Mouse (Mus musculus): ENCODE results near the gene Fam50b. TPM values are rescaled to one million over a fixed set of nuclear protein-coding genes. Genes with fewer than 3 reads are reported as not detected.

Gene Fam50b
- polyA plus RNA-seq, 1 experiment from 2014 or later: 0.11 TPM

- Histone ChIP-seq H3K4me1 (no peaks in the 10 kb centered on the region), H3K36me3 (no peaks in the 10 kb centered on the region), H3K4me3 (no peak overlapping the region), H3K27ac (no peak overlapping the region), H3K9me3 (replicated peaks) (0 out of 2 replicates have a peak, but pooled peaks cover 3% of the 10 kb centered on the region), H3K27me3 (ENCODE audit: low read depth, poor library complexity, severe bottlenecking) (no peaks in the 10 kb centered on the region)
- DNase-seq (ENCODE audit: low spot score): no peak
- 75% methylated on average over 3 of the region's 3 CpGs for WGBS
These were observed 7.3 kb downstream of the Fam50b start for GRCm38 (mm10) chr13:34741813-34742568.

GRCm38 (mm10) chr13:34746811-34747210, 12.2 kb downstream of the Fam50b start:
- no peak for DNase-seq (ENCODE audit: low spot score)
- Histone ChIP-seq H3K4me3 (no peak overlapping the region), H3K4me1 (no peaks in the 10 kb centered on the region), H3K27ac (no peak overlapping the region), H3K27me3 (ENCODE audit: low read depth, poor library complexity, severe bottlenecking) (no peaks in the 10 kb centered on the region), H3K9me3 (replicated peaks) (0 out of 2 replicates have a peak, but pooled peaks cover 3% of the 10 kb centered on the region), H3K36me3 (no peaks in the 10 kb centered on the region)
- 89% methylated on average over 34 of the region's 34 CpGs for WGBS

GRCm38 (mm10) chr13:34748530-34748929, 13.9 kb downstream of the Fam50b start:
- 68% methylated on average over 3 of the region's 3 CpGs for WGBS
- DNase-seq (ENCODE audit: low spot score): no peak
- no peaks in the 10 kb centered on the region for H3K27me3 ChIP-seq (ENCODE audit: low read depth, poor library complexity, severe bottlenecking)
- no peak overlapping the region for H3K27ac ChIP-seq
- H3K4me3 ChIP-seq: no peak overlapping the region
- no peaks in the 10 kb centered on the region for H3K36me3 ChIP-seq
- no peaks in the 10 kb centered on the region for H3K4me1 ChIP-seq
- H3K9me3 ChIP-seq (replicated peaks): 0 out of 2 replicates have a peak, but pooled peaks cover 3% of the 10 kb centered on the region

GRCm38 (mm10) chr13:34759202-34759601, 24.6 kb downstream of the Fam50b start:
- no peaks in the 10 kb centered on the region for H3K36me3 ChIP-seq
- DNase-seq (ENCODE audit: low spot score): no peak
- 97% methylated on average over 9 of the region's 9 CpGs for WGBS
- no peaks in the 10 kb centered on the region for H3K9me3 ChIP-seq (replicated peaks)
- no peak overlapping the region for H3K27ac ChIP-seq
- no peak overlapping the region for H3K4me3 ChIP-seq
- peaks cover 34% of the 10 kb centered on the region for H3K4me1 ChIP-seq
- no peaks in the 10 kb centered on the region for H3K27me3 ChIP-seq (ENCODE audit: low read depth, poor library complexity, severe bottlenecking)

GRCm38 (mm10) chr13:34760518-34761287, 26.1 kb downstream of the Fam50b start:
- Histone ChIP-seq H3K27ac (peak overlapping the region; percentile 38; the same call in 1 of the 2 replicates), H3K9me3 (replicated peaks) (no peaks in the 10 kb centered on the region), H3K36me3 (no peaks in the 10 kb centered on the region), H3K4me1 (peaks cover 34% of the 10 kb centered on the region), H3K4me3 (no peak overlapping the region), H3K27me3 (ENCODE audit: low read depth, poor library complexity, severe bottlenecking) (no peaks in the 10 kb centered on the region)
- WGBS: 12% methylated on average over 7 of the region's 7 CpGs
- DNase-seq (ENCODE audit: low spot score): no peak

GRCm38 (mm10) chr13:34762136-34762535, 27.5 kb downstream of the Fam50b start:
- peaks cover 34% of the 10 kb centered on the region for H3K4me1 ChIP-seq
- no peak overlapping the region for H3K4me3 ChIP-seq
- H3K27ac ChIP-seq: no peak overlapping the region
- WGBS: 64% methylated on average over 5 of the region's 5 CpGs
- no peaks in the 10 kb centered on the region for H3K9me3 ChIP-seq (replicated peaks)
- H3K27me3 ChIP-seq (ENCODE audit: low read depth, poor library complexity, severe bottlenecking): no peaks in the 10 kb centered on the region
- H3K36me3 ChIP-seq: no peaks in the 10 kb centered on the region
- DNase-seq (ENCODE audit: low spot score): no peak

GRCm38 (mm10) chr13:34762865-34763264, 28.2 kb downstream of the Fam50b start:
- no peak overlapping the region for H3K27ac ChIP-seq
- DNase-seq (ENCODE audit: low spot score): no peak
- peaks cover 31% of the 10 kb centered on the region for H3K4me1 ChIP-seq
- WGBS: 61% methylated on average over 4 of the region's 4 CpGs
- no peaks in the 10 kb centered on the region for H3K27me3 ChIP-seq (ENCODE audit: low read depth, poor library complexity, severe bottlenecking)
- no peaks in the 10 kb centered on the region for H3K9me3 ChIP-seq (replicated peaks)
- H3K36me3 ChIP-seq: no peaks in the 10 kb centered on the region
- H3K4me3 ChIP-seq: no peak overlapping the region

- DNase-seq (ENCODE audit: low spot score): no peak
- Histone ChIP-seq H3K36me3 (no peaks in the 10 kb centered on the region), H3K9me3 (replicated peaks) (no peaks in the 10 kb centered on the region), H3K27me3 (ENCODE audit: low read depth, poor library complexity, severe bottlenecking) (no peaks in the 10 kb centered on the region), H3K4me1 (peaks cover 23% of the 10 kb centered on the region), H3K27ac (no peak overlapping the region), H3K4me3 (no peak overlapping the region)
- WGBS: 87% methylated on average over 5 of the region's 5 CpGs
These were observed 30.6 kb downstream of the Fam50b start for GRCm38 (mm10) chr13:34765269-34765668.

GRCm38 (mm10) chr13:34766572-34766971, 31.9 kb downstream of the Fam50b start:
- 83% methylated on average over 4 of the region's 4 CpGs for WGBS

GRCm38 (mm10) chr13:34767527-34768292, 33.1 kb downstream of the Fam50b start:
- no peaks in the 10 kb centered on the region for H3K36me3 ChIP-seq
- no peaks in the 10 kb centered on the region for H3K9me3 ChIP-seq (replicated peaks)
- H3K4me3 ChIP-seq: no peak overlapping the region
- no peaks in the 10 kb centered on the region for H3K27me3 ChIP-seq (ENCODE audit: low read depth, poor library complexity, severe bottlenecking)
- no peak overlapping the region for H3K27ac ChIP-seq
- 0 out of 2 replicates have a peak, but pooled peaks cover 7% of the 10 kb centered on the region for H3K4me1 ChIP-seq
- DNase-seq (ENCODE audit: low spot score): no peak
- WGBS: 88% methylated on average over 18 of the region's 18 CpGs

More at GRCm38 (mm10) chr13:34766572-34766971, 31.9 kb downstream of the Fam50b start:
- H3K27ac ChIP-seq: no peak overlapping the region
- no peak overlapping the region for H3K4me3 ChIP-seq
- no peaks in the 10 kb centered on the region for H3K9me3 ChIP-seq (replicated peaks)
- no peaks in the 10 kb centered on the region for H3K36me3 ChIP-seq
- peaks cover 13% of the 10 kb centered on the region; the same call in 1 of the 2 replicates for H3K4me1 ChIP-seq
- no peaks in the 10 kb centered on the region for H3K27me3 ChIP-seq (ENCODE audit: low read depth, poor library complexity, severe bottlenecking)
- DNase-seq (ENCODE audit: low spot score): no peak

- Histone ChIP-seq H3K27ac (no peak overlapping the region), H3K36me3 (no peaks in the 10 kb centered on the region)
These were observed 42.1 kb downstream of the Fam50b start for GRCm38 (mm10) chr13:34776767-34777166.

GRCm38 (mm10) chr13:34780856-34781610, 46.4 kb downstream of the Fam50b start:
- H3K27ac ChIP-seq: peak overlapping the region; percentile 7; the same call in 1 of the 2 replicates

More at GRCm38 (mm10) chr13:34776767-34777166, 42.1 kb downstream of the Fam50b start:
- H3K27me3 ChIP-seq (ENCODE audit: low read depth, poor library complexity, severe bottlenecking): no peaks in the 10 kb centered on the region
- H3K4me1 ChIP-seq: 0 out of 2 replicates have a peak, but pooled peaks cover 4% of the 10 kb centered on the region
- no peak overlapping the region for H3K4me3 ChIP-seq
- no peaks in the 10 kb centered on the region for H3K9me3 ChIP-seq (replicated peaks)
- no peak for DNase-seq (ENCODE audit: low spot score)
- WGBS: 88% methylated on average over 3 of the region's 3 CpGs

More at GRCm38 (mm10) chr13:34780856-34781610, 46.4 kb downstream of the Fam50b start:
- H3K4me1 ChIP-seq: 0 out of 2 replicates have a peak, but pooled peaks cover 4% of the 10 kb centered on the region
- no peaks in the 10 kb centered on the region for H3K27me3 ChIP-seq (ENCODE audit: low read depth, poor library complexity, severe bottlenecking)
- DNase-seq (ENCODE audit: low spot score): no peak
- WGBS: 72% methylated on average over 7 of the region's 7 CpGs
- H3K4me3 ChIP-seq: no peak overlapping the region
- H3K9me3 ChIP-seq (replicated peaks): no peaks in the 10 kb centered on the region
- H3K36me3 ChIP-seq: no peaks in the 10 kb centered on the region
